Mouse (Mus musculus): ENCODE measurements around the gene Btf3l4. TPM values are rescaled to one million over a fixed set of nuclear protein-coding genes. Genes with fewer than 3 reads are reported as not detected.

The Btf3l4 gene
- 10 to 100 TPM; 67.2 to 94.4 (median 79.4) TPM for total RNA-seq (2022)

DNA sequence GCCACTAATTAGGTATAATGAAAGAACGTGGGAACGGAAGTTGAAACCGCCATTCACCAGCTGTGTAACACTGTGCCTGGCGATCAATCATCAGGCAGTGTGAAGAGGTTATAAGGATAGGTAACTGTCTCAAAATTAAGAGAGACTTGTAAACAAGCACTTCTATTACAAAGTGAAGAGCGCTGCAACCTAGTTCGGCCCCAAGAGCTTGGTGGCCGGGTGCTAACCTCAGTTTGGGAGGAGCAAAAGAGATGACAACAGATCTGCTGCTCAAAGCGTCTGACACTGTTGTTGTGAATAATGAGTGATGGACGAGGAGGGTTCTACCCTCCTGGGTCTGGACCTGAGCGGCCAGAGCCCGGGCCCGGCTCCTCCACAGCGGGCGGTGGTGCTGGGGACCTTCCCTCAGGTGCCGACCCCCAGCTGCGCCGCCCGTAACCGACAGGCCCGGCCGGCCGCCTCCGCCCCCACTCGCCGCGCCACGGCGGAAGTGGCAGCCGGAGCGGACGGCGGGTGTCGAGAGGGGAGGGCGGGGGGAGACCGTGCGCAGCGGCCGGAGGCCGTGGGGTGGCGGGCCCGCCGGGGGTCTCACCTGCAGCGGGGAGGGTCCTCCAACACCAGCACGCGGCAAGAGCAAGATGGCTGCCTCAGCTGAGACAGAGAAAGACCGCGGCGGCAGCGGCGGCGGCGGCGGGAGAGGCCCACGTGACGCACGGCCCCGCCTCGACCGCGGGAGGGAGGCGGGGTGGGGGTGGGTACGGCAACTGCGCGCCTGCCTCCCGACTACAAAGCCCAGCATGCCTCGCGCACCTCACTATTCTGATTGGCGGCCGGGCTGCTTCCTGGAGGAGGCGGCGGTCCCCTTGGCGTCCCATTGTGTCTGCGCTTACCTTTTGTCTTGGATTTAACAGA is at the start of gene Btf3l4:
Gene Btf3l4 (minus strand): TSS at position 699 of the 912 bp plus-strand sequence.
- DNase-seq (ENCODE audit: low spot score in 2 of 2): peak; percentile 86 to 88

DNA sequence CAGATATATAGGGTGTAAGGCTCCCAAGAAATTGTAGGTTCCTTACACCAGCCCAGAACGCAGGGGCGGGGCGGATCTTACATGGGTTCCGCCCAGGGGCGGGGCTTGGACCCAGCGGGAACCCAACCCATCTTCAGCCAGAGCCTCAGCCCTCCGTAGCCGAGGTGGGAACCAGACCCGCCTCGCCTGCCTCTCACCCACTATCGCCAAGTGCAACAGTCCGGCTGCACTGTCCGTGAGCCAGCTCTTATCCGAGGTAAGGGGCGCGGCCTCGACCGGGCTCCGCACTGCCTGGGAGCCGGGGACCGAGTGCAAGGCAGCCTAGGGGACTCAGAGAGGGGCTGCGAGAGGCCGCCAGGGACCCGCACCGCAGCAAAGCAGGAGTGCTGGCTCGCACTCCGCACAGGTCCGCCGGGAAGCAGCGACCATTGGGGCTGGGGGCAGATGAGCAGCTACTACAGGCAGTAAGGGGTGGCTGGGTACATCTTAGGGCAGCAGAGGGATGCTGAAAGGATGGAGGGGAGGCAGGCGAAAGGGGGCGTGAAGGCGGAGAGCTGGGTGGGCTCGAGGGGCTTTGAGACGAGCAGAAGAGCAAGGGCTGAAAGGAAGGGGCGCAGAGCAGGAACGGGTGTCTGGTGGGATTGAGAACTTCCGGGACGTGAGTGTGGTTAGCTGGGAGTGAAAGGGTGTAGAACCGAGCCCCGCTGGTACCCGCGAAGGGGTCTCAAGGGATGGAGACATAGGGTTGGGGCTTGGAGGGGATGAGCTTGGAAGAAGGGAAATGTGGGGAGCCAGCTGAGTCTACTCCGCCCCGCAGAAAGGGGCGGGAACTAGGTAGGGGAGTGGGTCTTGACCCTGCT is 45.8 kb upstream of the Btf3l4 start, which contains the start of gene Rab3b:
Gene Rab3b (plus strand): TSS at position 101 of the 860 bp plus-strand sequence.
- DNase-seq (ENCODE audit: low spot score in 2 of 2): peak; percentile 12 to 40

DNA sequence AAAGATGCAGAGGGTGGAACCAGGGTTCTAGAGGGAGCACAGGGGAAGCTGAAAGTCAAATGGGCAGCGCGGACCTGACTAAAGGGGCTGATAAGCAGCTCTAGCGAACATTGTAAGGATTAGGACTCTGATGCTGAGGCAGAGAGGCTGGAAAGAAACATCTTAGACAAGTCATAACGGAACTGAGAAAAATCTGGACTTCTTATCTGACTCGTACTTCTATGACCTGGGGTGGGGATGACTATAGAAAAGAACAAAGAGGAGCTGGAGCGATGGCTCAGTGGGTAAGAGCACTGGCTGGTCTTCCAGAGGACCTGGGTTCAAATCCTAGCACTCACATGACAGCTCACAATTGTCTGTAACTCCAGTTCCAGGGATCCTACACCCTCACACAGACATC is 44.5 kb upstream of the Btf3l4 start:
- DNase-seq (ENCODE audit: low spot score in 2 of 2): no peak

DNA sequence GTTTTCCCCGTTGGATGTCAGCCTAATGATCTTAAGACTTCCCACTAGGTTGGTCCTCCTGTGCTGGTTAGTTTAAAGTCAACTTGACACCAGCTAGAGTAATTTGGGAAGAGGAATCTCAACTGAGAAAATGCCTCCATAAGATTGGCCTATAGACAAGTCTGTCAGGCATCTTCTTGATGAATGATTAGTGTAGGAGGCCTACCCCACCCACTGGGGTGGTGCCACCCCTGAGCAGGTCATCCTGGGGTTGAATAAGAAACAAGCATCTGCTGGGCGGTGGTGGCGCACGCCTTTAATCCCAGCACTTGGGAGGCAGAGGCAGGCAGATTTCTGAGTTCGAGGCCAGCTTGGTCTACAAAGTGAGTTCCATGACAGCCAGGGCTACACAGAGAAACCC is 40.3 kb upstream of the Btf3l4 start:
- no peak for DNase-seq (ENCODE audit: low spot score in 2 of 2)

DNA sequence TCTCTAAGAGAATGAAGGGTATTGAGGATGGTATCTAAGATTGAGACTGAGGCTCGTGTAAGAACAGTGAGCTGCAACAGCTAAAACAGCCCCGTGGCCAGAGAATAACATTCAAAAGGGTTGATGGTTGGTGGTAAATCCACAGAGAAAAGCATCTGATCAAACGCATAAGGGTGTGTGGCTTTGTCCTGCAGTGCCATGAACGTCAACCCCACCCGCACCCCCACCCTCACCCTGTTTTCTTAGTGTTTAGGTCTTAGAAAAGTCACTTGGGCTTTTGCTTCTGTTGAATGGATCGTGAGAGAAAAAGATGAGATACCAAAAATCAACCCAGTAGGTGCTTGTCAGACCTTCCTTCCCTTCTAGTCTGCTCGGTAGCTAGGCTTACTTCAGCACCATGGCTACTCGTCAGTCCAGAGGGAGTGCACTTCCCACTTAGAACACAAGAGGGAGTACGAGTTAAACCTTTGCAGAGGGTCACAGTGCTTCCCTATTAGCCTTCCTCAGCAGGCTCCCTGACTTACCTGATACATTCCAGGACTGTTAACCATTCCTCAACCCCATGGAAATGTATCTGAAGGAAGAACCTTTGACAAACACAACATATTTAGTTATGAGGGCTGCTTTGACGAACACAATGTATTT is 36.4 kb upstream of the Btf3l4 start:
- DNase-seq (ENCODE audit: low spot score in 2 of 2): peak; percentile 79 to 92

DNA sequence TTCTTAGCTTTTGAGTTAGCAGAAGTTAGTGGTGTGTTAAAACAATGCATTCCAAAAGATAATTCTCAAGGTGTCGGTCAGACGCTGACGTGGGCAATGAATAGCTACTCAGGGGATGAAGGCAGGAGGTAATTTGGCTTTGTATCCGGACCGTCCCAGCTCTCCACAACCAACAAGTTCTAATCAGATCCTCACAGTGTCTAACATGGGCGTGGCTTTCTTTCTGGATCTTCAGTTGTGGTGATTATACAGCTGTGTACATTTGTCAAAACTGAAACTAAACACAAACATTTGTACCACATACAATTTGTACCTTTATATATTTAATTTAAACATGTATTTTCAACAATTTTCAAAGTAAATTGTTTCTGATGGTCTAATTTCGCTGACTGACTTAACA is 33.4 kb upstream of the Btf3l4 start:
- DNase-seq (ENCODE audit: low spot score in 2 of 2): no peak

DNA sequence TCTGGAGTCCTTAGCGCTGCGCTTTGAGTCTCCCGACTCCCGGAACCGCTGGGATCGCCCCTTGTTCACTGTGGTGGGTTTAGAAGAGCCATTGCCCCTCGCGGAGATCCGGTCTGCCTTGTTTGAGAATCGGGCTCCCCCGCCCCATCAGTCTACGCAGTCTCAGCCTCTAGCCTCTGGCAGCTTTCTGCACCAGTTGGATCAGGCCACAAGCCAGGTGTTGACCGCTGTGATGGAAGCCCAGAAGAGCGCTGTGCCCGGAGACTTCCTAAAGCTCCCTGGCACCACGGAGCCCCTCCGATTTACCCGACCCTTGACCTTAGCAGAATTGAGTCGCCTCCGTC is 15.1 kb upstream of the Btf3l4 start, which contains the start of gene A730015C16Rik:
Gene A730015C16Rik (minus strand): TSS at position 115 of the 344 bp plus-strand sequence.
- DNase-seq (ENCODE audit: low spot score in 2 of 2): peak; percentile 15 to 22

DNA sequence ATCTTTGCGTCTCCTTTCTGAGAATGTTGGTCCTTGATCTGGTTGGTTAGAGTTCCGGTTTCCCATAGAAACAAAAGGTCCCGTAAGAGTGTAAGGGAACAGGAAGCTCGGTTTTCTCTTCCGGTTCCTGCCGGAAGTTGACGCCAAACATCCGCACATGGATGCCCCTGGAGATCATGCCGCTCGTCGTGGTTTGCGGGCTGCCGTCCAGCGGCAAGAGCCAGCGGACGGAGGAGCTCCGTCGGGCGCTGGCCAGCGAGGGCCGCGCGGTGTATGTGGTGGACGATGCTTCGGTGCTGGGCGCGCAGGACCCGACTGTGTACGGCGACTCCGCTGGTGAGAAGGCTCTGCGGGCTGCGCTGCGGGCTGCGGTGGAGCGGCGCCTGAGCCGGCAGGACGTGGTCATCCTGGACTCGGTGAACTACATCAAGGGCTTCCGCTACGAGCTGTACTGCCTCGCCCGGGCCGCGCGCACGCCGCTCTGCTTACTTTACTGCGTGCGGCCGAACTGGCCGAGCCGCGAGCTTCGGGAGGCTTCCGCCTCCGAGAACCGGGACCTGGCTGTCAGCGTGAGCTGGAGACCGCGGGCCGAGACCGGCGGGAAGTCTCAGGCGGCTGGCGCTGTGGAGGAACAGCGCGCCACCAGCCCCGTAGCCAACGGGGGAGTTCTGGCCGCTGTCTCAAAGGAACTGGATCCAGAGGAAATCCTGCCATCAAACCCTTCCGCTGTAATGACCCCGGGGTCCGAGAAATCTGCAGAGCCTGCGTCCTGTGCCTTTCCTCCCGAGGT is 14.5 kb upstream of the Btf3l4 start, which contains the start of gene Kti12:
Gene Kti12 (plus strand): TSS at position 71 of the 790 bp plus-strand sequence.
- DNase-seq (ENCODE audit: low spot score in 2 of 2): peak; percentile 80 to 85

DNA sequence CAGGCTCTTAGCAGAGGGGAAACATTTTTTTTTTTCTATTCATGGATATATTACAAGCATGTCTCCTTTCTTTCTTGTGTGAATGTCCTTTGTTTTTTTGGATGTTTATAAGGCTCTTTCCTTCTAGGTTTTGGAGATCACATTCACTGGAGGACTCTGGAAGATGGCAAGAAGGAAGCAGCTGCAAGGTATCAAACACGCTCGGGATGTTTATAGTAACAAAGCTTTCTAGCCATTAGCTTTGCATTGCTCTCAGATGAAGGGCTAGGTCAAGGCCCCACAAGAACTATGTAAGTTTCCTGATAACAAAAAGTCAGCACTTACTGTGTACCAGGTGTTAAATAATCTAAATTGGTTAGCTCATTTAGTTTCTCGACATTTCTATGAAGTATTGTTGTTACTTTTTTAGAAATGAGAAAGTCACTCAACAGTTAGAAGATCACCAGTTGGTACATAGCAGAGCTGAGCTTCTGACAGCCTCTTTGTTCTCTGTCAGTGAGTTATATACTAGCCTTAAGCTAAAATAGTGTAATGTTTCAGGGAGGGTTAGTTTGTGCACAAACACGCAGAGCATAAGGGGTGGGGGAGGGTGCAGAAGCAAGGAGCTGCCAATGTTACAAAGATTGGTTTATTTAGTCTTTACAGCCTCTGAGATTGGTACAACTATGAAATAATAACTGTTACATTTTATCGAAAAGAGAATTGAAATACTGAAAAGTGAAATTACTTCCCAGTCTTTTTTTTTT is 12.6 kb upstream of the Btf3l4 start:
- DNase-seq (ENCODE audit: low spot score in 2 of 2): no peak

DNA sequence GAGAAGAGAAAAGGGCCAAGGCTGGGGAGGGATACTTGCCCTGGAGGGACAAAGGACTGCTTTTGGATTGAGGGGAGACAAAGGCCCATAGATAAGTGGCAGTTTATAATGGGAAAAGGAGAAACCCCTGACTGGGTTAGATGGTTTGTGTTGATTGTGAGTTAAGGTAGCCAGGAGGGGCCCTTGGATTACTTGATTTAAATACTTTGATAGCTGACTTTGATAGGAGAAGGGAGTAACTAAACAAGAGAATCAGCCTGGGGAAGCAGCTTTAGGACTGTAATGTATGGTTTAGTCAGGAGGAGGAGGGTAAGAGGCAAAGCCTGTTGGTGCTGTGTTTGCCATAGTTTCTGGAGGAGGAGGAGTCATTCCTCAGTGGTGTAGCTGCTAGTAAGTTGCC is 9.9 kb upstream of the Btf3l4 start:
- no peak for DNase-seq (ENCODE audit: low spot score in 2 of 2)

DNA sequence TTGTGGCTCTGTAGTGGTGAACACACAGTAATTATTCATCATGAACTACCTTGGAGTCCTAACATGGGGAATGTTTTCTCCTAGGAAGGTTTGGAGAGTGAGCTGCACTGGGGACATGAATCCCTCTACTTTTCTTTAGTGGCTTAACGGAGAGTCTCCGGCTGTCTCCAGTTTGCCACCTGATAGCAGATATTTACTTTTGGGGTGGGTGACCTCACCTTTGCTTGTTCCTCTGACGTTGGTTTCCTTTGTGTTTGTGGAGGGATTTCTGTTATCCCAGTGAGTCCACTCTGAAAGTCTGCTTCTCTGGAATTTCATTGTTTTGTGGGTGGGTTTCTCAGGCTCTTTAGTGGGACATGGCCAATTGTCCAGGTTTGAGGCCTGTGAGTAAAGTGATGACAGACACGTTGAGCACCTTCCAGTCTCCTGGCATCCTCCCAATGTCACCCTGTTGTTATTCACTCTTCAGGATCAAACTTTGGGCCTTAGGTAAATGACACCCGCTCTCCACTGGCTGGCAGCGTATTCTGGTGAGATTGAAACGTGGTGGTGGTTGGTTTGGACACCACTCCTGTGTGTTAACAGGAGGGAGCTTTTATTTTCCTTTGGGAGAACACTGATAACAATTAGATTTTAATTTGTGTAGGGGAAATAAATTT is 8.6 kb upstream of the Btf3l4 start:
- no peak for DNase-seq (ENCODE audit: low spot score in 2 of 2)

DNA sequence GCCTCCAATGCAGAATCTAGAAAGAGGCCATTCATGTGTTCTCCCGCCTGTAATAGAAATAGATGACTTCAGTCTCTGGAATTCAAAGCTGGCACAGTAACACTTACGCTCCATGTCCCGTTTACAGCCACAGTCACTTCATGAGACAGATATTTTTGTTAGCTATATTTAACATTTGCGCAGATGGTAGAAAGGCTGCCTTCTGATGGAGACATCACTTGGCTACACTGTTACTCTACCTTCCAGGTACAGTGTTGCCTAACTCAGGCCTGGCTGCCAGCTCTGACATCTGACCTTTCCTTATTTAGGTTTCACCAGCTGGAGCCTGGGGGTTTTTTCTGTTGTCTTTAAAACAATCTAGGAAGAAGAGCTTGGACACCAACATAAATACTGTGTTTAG is 4.6 kb upstream of the Btf3l4 start:
- DNase-seq (ENCODE audit: low spot score in 2 of 2): peak; percentile 19 to 38

DNA sequence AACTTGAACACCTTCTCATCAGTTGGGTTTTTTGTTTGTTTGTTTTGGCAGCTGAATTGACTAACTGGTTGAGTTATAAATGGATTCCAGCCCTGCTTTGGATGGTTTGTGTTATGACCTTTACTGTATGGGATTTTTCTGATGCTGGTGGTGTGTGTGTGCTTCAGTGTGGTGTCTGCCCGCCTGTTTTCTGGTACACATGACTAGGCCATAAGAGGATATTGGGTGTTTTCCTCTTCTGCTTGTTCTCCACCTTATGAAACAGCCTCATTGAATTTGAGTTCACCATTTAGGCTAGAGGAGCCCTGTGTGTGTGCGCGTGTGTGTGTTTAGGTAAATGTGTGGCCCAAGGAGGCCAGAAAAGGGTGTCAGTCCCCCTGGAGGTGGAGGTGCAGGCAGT is 2.1 kb upstream of the Btf3l4 start:
- no peak for DNase-seq (ENCODE audit: low spot score in 2 of 2)

DNA sequence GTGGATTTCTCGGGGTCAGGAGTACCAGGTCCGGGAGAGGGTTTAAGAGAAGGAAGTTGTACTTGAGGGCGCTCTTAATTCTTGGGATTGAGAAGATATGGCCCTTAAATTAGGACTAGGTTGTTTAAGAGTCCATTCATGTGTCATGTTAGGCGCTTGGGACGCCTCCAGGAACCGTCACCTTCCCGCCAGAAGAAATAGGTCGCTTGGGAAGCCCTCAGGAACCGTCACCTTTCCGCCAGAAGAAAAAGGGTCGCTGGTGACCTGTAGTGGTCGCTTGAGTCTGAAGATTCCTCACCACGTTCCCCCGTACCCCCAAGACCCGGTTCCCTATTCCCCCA is 1.5 kb upstream of the Btf3l4 start:
- no peak for DNase-seq (ENCODE audit: low spot score in 2 of 2)

DNA sequence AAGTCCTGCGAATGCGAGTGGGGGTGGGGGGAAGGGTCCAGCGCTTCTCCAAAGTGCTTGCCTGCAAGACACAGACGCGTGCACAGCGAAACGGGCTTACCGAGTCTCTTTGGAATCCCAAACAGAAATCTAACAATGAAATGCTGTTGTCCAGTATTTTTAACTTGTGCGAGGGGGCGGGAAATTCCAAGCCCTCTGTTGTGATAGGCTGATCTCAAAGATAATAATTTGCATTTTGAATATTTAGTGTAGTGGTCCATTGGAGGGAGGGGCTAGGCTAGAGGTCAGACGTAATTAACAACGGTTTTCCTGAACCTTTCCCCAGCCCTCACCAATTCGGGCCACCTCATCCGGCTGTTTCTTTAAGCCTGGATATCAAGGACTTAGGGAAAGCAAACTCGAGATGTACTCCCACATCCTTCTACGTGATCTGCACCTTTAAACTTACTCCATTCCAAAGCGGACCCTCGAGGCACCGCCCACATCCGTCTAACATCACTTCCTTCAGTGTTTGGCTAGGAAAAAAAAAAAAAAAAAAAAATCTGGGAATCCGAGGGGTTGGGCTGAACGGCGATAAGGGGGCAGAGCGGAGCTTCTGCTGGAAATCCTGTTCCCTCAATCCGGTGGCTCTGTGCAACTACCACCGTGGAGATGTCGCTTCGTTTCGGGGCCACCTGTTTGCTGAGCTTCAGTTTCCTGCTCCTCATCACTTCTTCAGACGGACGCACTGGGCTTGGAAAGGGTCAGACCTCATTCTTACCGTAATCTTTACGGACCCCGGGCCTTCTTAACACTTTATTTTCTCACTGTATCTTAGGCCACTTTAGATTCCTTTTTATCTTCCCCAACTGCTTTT is 929 bp upstream of the Btf3l4 start, which contains the start of gene Txndc12:
Gene Txndc12 (plus strand): TSS at position 487 of the 856 bp plus-strand sequence.
- peak; percentile 79 to 81 for DNase-seq (ENCODE audit: low spot score in 2 of 2)

DNA sequence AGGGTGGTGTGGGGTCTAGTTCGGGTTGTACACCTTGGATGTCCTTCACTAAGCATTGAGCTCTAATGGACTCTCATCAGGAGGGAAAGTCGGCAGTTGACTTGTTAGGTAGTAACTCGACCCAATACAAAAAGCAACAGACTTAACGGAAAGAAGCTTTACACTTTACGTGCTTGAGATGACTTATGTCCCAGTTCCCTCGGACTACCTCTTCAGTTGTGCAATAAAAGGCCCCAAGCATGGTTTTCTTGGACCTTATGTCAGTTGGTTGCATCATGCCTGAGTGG is 357 bp upstream of the Btf3l4 start:
- DNase-seq (ENCODE audit: low spot score in 2 of 2): no peak

DNA sequence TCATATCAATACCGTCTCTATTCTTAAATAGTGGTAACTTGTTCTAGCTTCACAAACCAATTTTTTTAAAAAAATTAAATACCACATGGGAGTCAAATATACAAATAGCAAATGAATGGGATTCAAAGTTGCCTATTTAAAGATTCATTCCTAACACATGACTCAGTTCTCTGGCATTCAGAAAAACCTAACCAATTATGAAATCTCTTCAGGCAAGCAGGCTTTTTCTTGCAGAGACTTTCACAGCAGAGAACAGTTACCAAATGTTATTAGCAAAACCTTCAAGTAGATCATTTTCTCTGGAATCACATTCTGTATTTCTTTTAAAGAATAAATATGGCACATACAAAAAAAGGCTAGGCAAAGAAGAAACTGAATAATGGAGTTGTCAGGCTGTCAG is 2.7 kb downstream of the Btf3l4 start:
- no peak for DNase-seq (ENCODE audit: low spot score in 2 of 2)

DNA sequence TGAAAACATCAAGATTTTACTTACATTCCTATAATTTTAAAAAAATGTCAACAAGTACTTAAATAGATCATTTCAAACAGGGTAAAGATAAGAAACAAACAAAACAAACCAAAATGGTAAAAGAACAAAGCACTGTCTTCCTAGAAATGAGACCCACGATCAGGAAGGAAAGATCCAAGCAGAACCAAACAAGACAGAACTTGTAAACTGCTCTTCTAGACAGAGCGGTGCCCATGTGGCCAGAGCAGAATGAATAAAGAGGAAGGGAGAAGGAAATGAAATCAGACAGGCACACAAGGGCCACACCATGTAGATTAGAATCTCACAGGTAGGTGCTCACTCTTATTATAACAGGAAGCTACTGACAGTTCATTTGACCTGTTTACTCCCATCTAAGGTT is 6.8 kb downstream of the Btf3l4 start:
- no peak for DNase-seq (ENCODE audit: low spot score in 2 of 2)

DNA sequence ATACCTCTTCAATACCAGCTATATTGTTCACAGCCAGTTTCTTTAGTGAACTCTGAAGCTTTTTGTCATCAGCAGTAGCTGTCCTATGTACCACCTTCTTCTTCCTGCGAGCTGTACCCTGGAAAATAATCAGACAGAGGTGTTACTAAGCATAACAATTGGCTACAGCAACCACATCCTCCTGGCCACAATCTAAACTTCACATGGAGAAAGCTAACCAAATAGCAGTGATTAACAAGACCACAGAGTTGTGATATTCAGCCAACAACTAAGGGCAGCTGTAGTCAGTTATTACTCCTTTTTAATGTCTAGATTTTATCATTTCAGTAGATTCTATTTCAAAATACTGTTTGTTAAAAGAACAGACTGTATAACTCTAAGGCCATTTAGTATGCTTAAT is 7.3 kb downstream of the Btf3l4 start:
- no peak for DNase-seq (ENCODE audit: low spot score in 2 of 2)

Measured in layer of hippocampus, adult 8-10 months (tissue).